9 mouse cellular contexts compared by ENCODE assay signal in the genomic region with DNA sequence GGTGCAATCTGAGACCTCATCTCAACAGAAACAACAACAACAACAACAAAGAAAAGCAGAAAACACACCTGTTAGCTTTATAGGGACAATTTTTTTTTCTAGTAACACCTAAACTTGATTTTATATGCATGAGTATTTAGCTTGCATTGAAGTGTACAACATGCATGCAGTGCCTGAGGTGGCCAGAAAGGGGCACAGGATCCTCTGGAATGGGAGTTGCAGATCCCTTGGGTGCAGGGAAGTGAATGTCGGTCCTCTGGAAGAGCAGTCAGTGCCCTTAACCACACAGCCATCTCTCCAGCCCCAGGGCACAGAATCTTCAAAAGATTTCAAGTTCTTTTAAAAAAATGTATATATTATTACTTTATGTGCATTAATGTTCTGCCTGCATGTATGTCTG. TPM values are rescaled to one million over a fixed set of nuclear protein-coding genes. Genes with fewer than 3 reads are reported as not detected.
DNase-seq lines count a peak whose midpoint lies in the region; ATAC-seq lines count a peak whose summit lies in the region.
"Had no signal": no experiment of that assay in that cellular context is flagged by ENCODE, and none has a peak within 500 bp of the region (broad histone marks: within the 10 kb centered on the region; RNA-seq: fewer than 3 reads in every experiment).

No protein-coding gene starts in this region.

- peaks cover 17% of the 10 kb centered on the region for H3K4me1 ChIP-seq in lung, embryonic 16.5 days (replicated peaks; ENCODE audit: control insufficient read depth, insufficient read depth, low read length)
- H3K4me1 ChIP-seq in embryonic facial prominence, embryonic 12.5 days: peaks cover 23% of the 10 kb centered on the region
- H3K4me1 ChIP-seq in intestine, embryonic 16.5 days (ENCODE audit: control insufficient read depth, insufficient read depth, low read length): peaks cover 18% of the 10 kb centered on the region
- H3K4me1 ChIP-seq in neural tube, embryonic 14.5 days (ENCODE audit: control insufficient read depth, insufficient read depth, low read length): peaks cover 9% of the 10 kb centered on the region

- peak overlapping the region; percentile 73 for H3K4me3 ChIP-seq in lung, embryonic 16.5 days (ENCODE audit: low read length)
- peak overlapping the region; percentile 81 for H3K4me3 ChIP-seq in embryonic facial prominence, embryonic 12.5 days
- peak overlapping the region; percentile 78 for H3K4me3 ChIP-seq in intestine, embryonic 16.5 days (ENCODE audit: low read length)
- no peak overlapping the region for H3K4me3 ChIP-seq in neural tube, embryonic 14.5 days (ENCODE audit: low read depth, low read length)

- no peaks in the 10 kb centered on the region for H3K36me3 ChIP-seq in lung, embryonic 16.5 days (ENCODE audit: control insufficient read depth, insufficient read depth, low read length)
- peaks cover 32% of the 10 kb centered on the region for H3K36me3 ChIP-seq in embryonic facial prominence, embryonic 12.5 days
- H3K36me3 ChIP-seq in intestine, embryonic 16.5 days (ENCODE audit: control insufficient read depth, insufficient read depth, low read length): no peaks in the 10 kb centered on the region
- no peaks in the 10 kb centered on the region for H3K36me3 ChIP-seq in neural tube, embryonic 14.5 days (ENCODE audit: control insufficient read depth, insufficient read depth, low read length)

- no peaks in the 10 kb centered on the region for H3K9me3 ChIP-seq in lung, embryonic 16.5 days (ENCODE audit: control insufficient read depth, low read length)
- no peaks in the 10 kb centered on the region for H3K9me3 ChIP-seq in embryonic facial prominence, embryonic 12.5 days
- H3K9me3 ChIP-seq in intestine, embryonic 16.5 days (ENCODE audit: control insufficient read depth, low read length): no peaks in the 10 kb centered on the region
- no peaks in the 10 kb centered on the region for H3K9me3 ChIP-seq in neural tube, embryonic 14.5 days (ENCODE audit: control insufficient read depth, low read length)

- no peak for ATAC-seq in lung, embryonic 16.5 days (ENCODE audit: low read depth)
- ATAC-seq in embryonic facial prominence, embryonic 12.5 days (ENCODE audit: insufficient number of reproducible peaks, insufficient read depth, low FRiP score, low TSS enrichment): no peak
- no peak for ATAC-seq in intestine, embryonic 16.5 days
- no peak for ATAC-seq in neural tube, embryonic 14.5 days (ENCODE audit: low read depth)
- no peak for ATAC-seq in activated CD4-positive, CD25-positive, alpha-beta regulatory T cell, adult 4 months

- no peak overlapping the region; the same call in 1 of the 2 replicates for H3K9ac ChIP-seq in lung, embryonic 16.5 days (ENCODE audit: low read length)
- H3K9ac ChIP-seq in embryonic facial prominence, embryonic 12.5 days: peak overlapping the region; percentile 91
- H3K9ac ChIP-seq in intestine, embryonic 16.5 days (ENCODE audit: low read depth, low read length): peak overlapping the region; percentile 83; the same call in 1 of the 2 replicates
- no peak overlapping the region for H3K9ac ChIP-seq in neural tube, embryonic 14.5 days (replicated peaks; ENCODE audit: low read depth, low read length)

- no peak overlapping the region for H3K27ac ChIP-seq in lung, embryonic 16.5 days (ENCODE audit: low read length)
- H3K27ac ChIP-seq in embryonic facial prominence, embryonic 12.5 days: no peak overlapping the region
- H3K27ac ChIP-seq in intestine, embryonic 16.5 days (ENCODE audit: low read length): no peak overlapping the region
- no peak overlapping the region for H3K27ac ChIP-seq in neural tube, embryonic 14.5 days (ENCODE audit: low read depth, low read length)

- DNase-seq in lung, postnatal 36 days: no peak
- no peak for DNase-seq in right cerebral cortex, postnatal 4 days
- no peak for DNase-seq in right cerebral cortex, adult 2 months (ENCODE audit: low spot score in 2 of 2)
- DNase-seq: adrenal gland, postnatal 25 days had no signal

- peak overlapping the region; percentile 79 for H3K4me2 ChIP-seq in lung, embryonic 16.5 days (ENCODE audit: low read depth, low read length)
- peak overlapping the region; percentile 81 for H3K4me2 ChIP-seq in embryonic facial prominence, embryonic 12.5 days (replicated peaks)
- H3K4me2 ChIP-seq in intestine, embryonic 16.5 days (ENCODE audit: low read depth, low read length): peak overlapping the region; percentile 80
- H3K4me2 ChIP-seq in neural tube, embryonic 14.5 days (ENCODE audit: low read depth, low read length): peak overlapping the region; percentile 78; the same call in 1 of the 2 replicates

- 0% methylated on average over 1 of the region's 1 CpGs for WGBS in lung, embryonic 16.5 days
- WGBS in embryonic facial prominence, embryonic 12.5 days: 23% methylated on average over 1 of the region's 1 CpGs
- WGBS in intestine, embryonic 16.5 days: 15% methylated on average over 1 of the region's 1 CpGs
- 32% methylated on average over 1 of the region's 1 CpGs for WGBS in neural tube, embryonic 14.5 days

- no peaks in the 10 kb centered on the region for H3K27me3 ChIP-seq in lung, embryonic 16.5 days (ENCODE audit: control insufficient read depth, insufficient read depth, low read depth, low read length)
- no peaks in the 10 kb centered on the region for H3K27me3 ChIP-seq in embryonic facial prominence, embryonic 12.5 days
- H3K27me3 ChIP-seq in intestine, embryonic 16.5 days (replicated peaks; ENCODE audit: control insufficient read depth, insufficient read depth, low read length): no peaks in the 10 kb centered on the region
- no peaks in the 10 kb centered on the region for H3K27me3 ChIP-seq in neural tube, embryonic 14.5 days (ENCODE audit: control insufficient read depth, insufficient read depth, low read length)

RNA-seq across cellular contexts. Expression of a gene that starts 1.4 kb away (rescaled TPM):
- polyA plus RNA-seq in lung, embryonic 16.5 days (2015; fragmentation: Nextera tagmentation; extraction: Ambion mirVana): 64.2 and 70.0 TPM in 2 replicates
- 80.5 and 82.9 TPM in 2 replicates for polyA plus RNA-seq in embryonic facial prominence, embryonic 12.5 days (2016; fragmentation: Nextera tagmentation; extraction: Ambion mirVana)
- polyA plus RNA-seq in intestine, embryonic 16.5 days (2015; fragmentation: Nextera tagmentation; extraction: Ambion mirVana): 58.4 and 61.7 TPM in 2 replicates
- polyA plus RNA-seq in neural tube, embryonic 14.5 days (2014; fragmentation: Nextera tagmentation; extraction: Ambion mirVana): 18.0 and 21.6 TPM in 2 replicates
- 10 to 100 TPM; 16.5 to 17.5 TPM for polyA plus RNA-seq in activated CD4-positive, CD25-positive, alpha-beta regulatory T cell, adult 4 months (2017; shearing (Covaris generic))

RNA-seq across cellular contexts. Expression of a gene that starts 23.3 kb away (rescaled TPM):
- not detected in 2 replicates for polyA plus RNA-seq in lung, embryonic 16.5 days (2015; fragmentation: Nextera tagmentation; extraction: Ambion mirVana)
- polyA plus RNA-seq in embryonic facial prominence, embryonic 12.5 days (2016; fragmentation: Nextera tagmentation; extraction: Ambion mirVana): not detected in 2 replicates
- polyA plus RNA-seq in intestine, embryonic 16.5 days (2015; fragmentation: Nextera tagmentation; extraction: Ambion mirVana): not detected in 2 replicates
- not detected in 2 replicates for polyA plus RNA-seq in neural tube, embryonic 14.5 days (2014; fragmentation: Nextera tagmentation; extraction: Ambion mirVana)
- polyA plus RNA-seq in activated CD4-positive, CD25-positive, alpha-beta regulatory T cell, adult 4 months (2017; shearing (Covaris generic)): not detected

RNA-seq across cellular contexts. Expression of a gene that starts 38.0 kb away (rescaled TPM):
- 15.6 and 17.1 TPM in 2 replicates for polyA plus RNA-seq in lung, embryonic 16.5 days (2015; fragmentation: Nextera tagmentation; extraction: Ambion mirVana)
- 3.6 and 4.2 TPM in 2 replicates for polyA plus RNA-seq in embryonic facial prominence, embryonic 12.5 days (2016; fragmentation: Nextera tagmentation; extraction: Ambion mirVana)
- polyA plus RNA-seq in intestine, embryonic 16.5 days (2015; fragmentation: Nextera tagmentation; extraction: Ambion mirVana): 14.7 and 15.1 TPM in 2 replicates
- 16.7 and 17.4 TPM in 2 replicates for polyA plus RNA-seq in neural tube, embryonic 14.5 days (2014; fragmentation: Nextera tagmentation; extraction: Ambion mirVana)
- under 1 TPM in 1 of 2 experiments, not detected in 1; 0.25 TPM for polyA plus RNA-seq in activated CD4-positive, CD25-positive, alpha-beta regulatory T cell, adult 4 months (2017; shearing (Covaris generic))

RNA-seq across cellular contexts. Expression of a gene that starts 49.8 kb away (rescaled TPM):
- 155 TPM in 2 replicates for polyA plus RNA-seq in lung, embryonic 16.5 days (2015; fragmentation: Nextera tagmentation; extraction: Ambion mirVana)
- 192 and 207 TPM in 2 replicates for polyA plus RNA-seq in embryonic facial prominence, embryonic 12.5 days (2016; fragmentation: Nextera tagmentation; extraction: Ambion mirVana)
- 109 and 119 TPM in 2 replicates for polyA plus RNA-seq in intestine, embryonic 16.5 days (2015; fragmentation: Nextera tagmentation; extraction: Ambion mirVana)
- polyA plus RNA-seq in neural tube, embryonic 14.5 days (2014; fragmentation: Nextera tagmentation; extraction: Ambion mirVana): 85.3 and 102 TPM in 2 replicates
- 100 to 1,000 TPM; 123 to 178 TPM for polyA plus RNA-seq in activated CD4-positive, CD25-positive, alpha-beta regulatory T cell, adult 4 months (2017; shearing (Covaris generic))

RNA-seq across cellular contexts. Expression of a gene that starts 53.0 kb away (rescaled TPM):
- polyA plus RNA-seq in lung, embryonic 16.5 days (2015; fragmentation: Nextera tagmentation; extraction: Ambion mirVana): 12.3 and 12.8 TPM in 2 replicates
- polyA plus RNA-seq in embryonic facial prominence, embryonic 12.5 days (2016; fragmentation: Nextera tagmentation; extraction: Ambion mirVana): 7.0 and 7.7 TPM in 2 replicates
- polyA plus RNA-seq in intestine, embryonic 16.5 days (2015; fragmentation: Nextera tagmentation; extraction: Ambion mirVana): 11.8 and 12.4 TPM in 2 replicates
- 3.4 and 7.0 TPM in 2 replicates for polyA plus RNA-seq in neural tube, embryonic 14.5 days (2014; fragmentation: Nextera tagmentation; extraction: Ambion mirVana)
- 10 to 100 TPM; 48.8 to 56.7 TPM for polyA plus RNA-seq in activated CD4-positive, CD25-positive, alpha-beta regulatory T cell, adult 4 months (2017; shearing (Covaris generic))

Comparison
In these comparisons a context has a peak if more than half of its experiments do, and no peak if none do; other contexts are left out.
1. H3K9ac ChIP-seq: peak in embryonic facial prominence, embryonic 12.5 days (single experiment) and intestine, embryonic 16.5 days (single experiment); none in lung, embryonic 16.5 days (single experiment) and neural tube, embryonic 14.5 days (single experiment).
2. Peak in every context shown above with its lines, with median percentiles within 50 percentile points of each other: H3K4me2 ChIP-seq.